Mouse (Mus musculus): Measurements from ENCODE around the gene Cerk.

The Cerk gene

GRCm38 (mm10) chr15:86159719-86160118 is 26.2 kb downstream of the Cerk start:
- no peak for DNase-seq

DNA sequence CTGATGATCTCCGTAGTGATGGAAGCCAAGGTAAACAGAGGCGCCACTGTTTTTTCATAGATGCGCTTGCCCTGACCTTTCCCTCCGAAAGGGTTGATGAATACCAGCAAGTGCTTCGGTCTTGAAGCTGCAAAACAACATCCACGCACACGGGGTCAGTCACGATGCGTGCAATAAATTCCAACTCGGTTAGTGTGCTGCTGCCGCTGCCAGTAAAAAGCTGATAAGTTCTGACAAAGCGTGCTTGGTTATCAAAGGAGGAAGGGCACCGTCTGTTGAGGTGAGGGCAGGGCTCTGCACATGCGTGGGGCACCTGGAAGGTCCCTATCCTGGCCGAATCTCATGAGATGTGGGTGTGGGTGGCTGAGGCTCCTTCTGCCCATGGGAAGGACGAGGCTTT is 26.8 kb downstream of the Cerk start:
- no peak for DNase-seq

GRCm38 (mm10) chr15:86156492-86156891 is 29.4 kb downstream of the Cerk start:
- DNase-seq = no peak

GRCm38 (mm10) chr15:86153481-86153960 is 32.4 kb downstream of the Cerk start:
- DNase-seq = no peak

- DNase-seq = no peak
Observed at GRCm38 (mm10) chr15:86150593-86150992, 35.3 kb downstream of the Cerk start.

DNA sequence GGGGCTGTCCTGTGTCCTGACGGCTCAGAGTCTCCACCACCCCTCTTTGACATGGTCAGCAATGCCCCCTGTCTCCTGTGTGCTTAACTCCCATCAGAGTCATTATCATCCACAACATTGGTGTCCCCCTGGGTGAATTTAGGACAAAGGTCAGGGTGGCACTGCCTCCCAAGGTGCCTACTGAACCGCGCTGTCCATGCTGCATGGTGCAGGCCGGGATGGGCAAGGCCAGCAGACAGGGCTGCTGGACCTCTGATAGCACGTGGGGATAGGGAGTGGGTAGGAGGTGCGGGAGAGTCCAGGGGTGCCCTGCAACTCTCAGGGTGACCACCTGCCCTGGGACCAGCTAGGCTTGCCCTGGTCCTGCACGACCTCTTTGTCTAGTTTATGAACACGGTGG is 39.0 kb downstream of the Cerk start:
- no peak for DNase-seq

DNA sequence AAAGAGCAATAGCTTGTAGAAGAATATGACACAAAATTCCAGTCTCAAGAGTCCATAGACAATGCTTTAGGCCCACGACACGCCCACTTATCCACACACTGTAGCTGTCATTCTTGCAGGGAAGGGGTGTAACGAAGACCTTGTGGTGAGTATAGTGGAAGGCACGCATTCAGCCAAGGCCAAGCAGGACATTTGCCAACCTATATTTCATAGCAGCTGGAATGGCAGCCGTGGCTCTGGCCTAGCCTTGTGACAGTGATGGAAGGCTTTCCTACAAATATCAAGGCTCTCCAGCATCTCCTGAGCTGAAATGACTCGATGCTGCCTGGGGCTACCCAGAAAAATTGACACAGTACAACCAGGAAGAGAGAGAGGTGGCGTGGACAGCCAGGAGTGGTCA is 40.9 kb downstream of the Cerk start:
- DNase-seq = no peak

GRCm38 (mm10) chr15:86144577-86144976 is 41.4 kb downstream of the Cerk start:
- DNase-seq = no peak

DNA sequence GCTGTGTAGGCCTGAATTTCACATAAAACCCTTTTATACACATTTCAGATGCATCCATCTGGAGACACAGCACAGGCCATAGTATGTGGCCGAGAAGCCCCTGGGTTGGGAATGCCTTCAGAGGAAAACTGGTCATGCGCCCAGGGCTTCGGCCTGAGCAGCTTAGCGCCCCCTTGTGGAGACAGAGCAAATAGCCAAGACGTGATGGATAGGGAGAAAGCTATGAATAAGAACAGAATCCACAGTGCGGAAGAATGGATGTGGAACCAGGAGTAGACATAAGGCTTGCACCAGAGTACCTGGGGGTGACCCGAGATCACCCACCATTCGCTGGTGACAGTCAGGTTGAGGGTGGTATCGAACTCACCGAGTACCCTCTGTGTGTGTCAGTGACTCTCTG is 45.6 kb downstream of the Cerk start:
- DNase-seq = peak; percentile 77

GRCm38 (mm10) chr15:86137638-86138037 is 48.3 kb downstream of the Cerk start:
- DNase-seq = peak; percentile 47

- peak; percentile 88 for DNase-seq
Observed at GRCm38 (mm10) chr15:86134941-86135783, 50.8 kb downstream of the Cerk start.

- DNase-seq = no peak
Observed at GRCm38 (mm10) chr15:86130657-86131056, 55.3 kb downstream of the Cerk start.

GRCm38 (mm10) chr15:86129036-86129435 is 56.9 kb downstream of the Cerk start:
- DNase-seq = no peak

DNA sequence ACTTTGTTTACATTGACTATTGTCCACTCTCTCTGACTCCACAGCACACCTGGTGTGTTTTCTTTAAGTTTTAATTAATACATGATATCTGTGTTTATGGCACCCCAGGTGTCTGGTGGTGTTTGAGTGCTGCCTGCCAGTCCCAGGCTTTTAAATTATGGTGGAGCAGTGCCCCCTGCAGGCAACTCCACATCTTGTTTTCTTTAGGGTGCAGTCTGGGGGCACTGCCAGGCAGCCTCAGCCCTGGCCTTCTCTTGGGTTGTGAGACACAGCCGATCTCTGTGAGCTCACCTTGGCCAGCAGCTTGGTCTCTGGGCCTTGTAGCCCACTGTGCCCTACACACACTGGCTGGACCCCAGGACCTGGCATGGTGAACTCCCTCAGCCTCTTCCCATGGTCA is 61.6 kb downstream of the Cerk start:
- peak; percentile 81 for DNase-seq

DNA sequence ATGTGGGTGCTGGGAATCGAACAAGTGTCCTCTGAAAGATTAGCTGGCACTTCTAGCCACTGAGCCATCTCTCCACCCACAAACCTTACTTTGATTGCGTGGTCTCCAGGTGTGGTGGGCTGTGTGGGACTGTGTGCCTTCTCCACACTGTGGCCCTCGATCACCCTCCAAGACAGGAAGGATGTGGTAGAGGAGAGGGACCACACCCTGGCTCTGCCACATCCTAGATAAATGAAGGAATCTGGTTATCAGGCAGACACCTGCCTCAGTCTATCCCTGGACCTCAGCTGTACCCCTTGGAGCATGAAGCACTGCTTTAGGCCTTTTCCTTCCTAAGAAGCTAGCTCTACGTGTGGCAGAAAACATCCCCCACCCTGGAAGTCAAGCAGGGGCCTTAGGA is 62.5 kb downstream of the Cerk start:
- DNase-seq = no peak

DNA sequence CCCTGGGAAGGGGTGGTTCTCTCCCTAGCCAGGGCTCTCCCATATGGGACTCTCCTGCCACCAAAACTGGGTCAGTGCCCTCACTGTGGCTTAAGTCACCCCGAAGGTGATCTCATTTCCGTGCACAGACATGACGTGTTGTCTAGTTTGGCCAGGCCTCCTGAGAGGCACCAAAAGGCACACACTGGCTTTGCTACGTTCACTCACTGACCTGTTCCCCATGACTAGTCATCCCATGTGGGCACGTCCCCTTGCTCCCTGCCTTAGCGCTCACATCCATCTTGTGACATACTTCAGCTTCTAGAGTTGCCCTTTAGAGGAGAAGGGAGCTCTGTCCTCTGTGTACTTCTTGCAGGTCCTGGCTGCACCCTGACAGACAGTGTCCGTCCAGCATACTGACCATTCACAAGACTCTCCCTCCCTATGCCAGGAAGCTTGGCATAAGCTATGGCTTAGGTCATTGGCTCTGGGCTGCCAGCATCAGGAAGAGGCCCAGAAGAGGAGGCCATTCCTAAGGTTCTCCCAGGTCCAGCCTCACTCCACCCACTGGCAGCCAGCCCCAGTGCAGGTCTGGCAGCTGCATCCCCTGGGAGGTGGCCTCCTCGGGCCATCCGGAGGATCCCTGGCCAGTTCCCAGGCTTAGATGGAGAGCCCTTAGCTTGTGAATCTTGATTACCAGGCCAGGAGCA is 63.5 kb downstream of the Cerk start:
- DNase-seq = no peak

DNA sequence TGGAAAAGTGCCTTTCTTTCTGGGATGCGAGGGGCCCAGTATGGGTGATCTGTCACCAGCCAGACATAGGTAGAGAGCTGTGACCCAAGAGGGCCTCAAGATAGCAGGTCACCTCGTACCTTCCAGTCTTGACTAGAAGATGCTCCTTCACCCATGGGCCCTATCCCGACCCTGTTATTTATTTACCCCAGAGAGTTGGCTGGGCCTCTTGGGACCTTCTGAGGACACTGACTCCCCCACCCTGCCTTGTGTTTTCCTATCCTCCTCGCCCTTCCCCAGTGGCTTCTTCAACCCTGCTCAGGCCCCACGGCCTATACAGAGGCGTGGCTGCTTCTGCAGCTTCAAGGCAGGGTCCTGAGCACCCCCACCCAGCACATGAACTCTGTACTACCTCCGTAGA is 66.8 kb downstream of the Cerk start:
- DNase-seq = no peak

DNA sequence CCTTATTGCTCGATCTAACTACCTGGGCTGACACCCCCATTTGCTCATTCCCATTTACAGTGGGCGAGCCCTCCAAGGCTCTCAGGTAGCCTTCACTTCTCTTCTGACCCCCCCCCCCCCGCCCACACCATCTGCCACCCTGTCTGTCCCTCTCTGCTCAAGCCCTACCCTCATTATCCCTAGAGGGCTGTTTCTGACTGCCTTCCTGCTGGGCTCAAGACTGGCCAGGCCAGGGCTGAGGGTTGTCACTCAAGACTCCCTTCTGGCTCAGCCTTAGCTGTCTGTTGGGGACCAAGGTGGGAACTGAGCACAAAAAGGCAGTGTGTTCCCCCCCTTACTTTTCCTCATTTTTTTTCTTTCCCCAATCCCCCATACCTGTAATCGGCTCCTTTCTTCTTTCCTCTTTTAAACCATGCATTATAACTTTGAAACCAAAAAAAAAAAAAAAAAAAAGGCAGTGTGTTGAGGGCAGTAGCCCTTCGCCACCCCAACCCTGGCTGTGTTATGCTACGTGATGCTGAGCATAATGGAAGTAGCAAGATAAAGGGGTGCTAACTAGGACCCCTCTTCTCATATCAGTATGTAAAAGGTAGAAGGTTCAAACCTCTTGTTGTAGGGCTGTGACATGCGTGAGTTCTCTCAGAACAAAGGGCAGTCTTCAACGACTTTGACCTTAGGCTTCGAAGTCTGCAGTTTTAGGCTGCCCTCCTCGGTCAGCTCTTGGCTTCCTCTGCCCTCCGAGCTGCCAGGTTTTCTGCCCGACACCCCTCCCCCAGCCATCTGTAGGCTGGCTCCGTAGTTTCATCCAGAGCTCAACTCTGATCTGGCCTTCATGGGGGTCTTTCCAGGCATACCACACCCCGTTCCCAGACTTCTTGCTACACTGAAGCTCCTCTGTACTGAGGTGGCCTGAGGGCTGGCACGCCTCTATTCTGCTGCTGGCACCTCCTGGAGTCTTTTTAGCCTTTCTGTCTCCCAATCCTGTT is 68.5 kb downstream of the Cerk start:
- DNase-seq = peak; percentile 50

GRCm38 (mm10) chr15:86116421-86116820 is 69.5 kb downstream of the Cerk start:
- DNase-seq = no peak

GRCm38 (mm10) chr15:86113342-86113710 is 72.6 kb downstream of the Cerk start:
- DNase-seq = peak; percentile 87

GRCm38 (mm10) chr15:86112707-86113341 is 73.1 kb downstream of the Cerk start:
- DNase-seq = peak; percentile 95

- peak; percentile 62 for DNase-seq
Observed at GRCm38 (mm10) chr15:86110361-86111103, 75.4 kb downstream of the Cerk start.
